Mouse (Mus musculus) C2C12 (cell line): Measurements from ENCODE around the gene Pilrb2. TPM values are rescaled to one million over a fixed set of nuclear protein-coding genes. Genes with fewer than 3 reads are reported as not detected.
"Not testable (repeated sequence)": the region's sequence is repeated elsewhere in the genome, so short reads cannot be mapped to it uniquely, and the experiment has no call there.

Source experiments
- H3K27me3 ChIP-seq: one replicate; pipeline ENCODE4 v1.6.1; 2011; ENCODE audit not compliant: control insufficient read depth, insufficient read depth, insufficient read length
- H3K36me3 ChIP-seq: one replicate; pipeline ENCODE4 v1.6.1; 2011; ENCODE audit not compliant: control insufficient read depth, insufficient read depth
- H3K4me3 ChIP-seq: one replicate; pipeline ENCODE4 v1.5.1; 2011; ENCODE audit warnings: mild to moderate bottlenecking, control low read depth; ENCODE audit not compliant: poor library complexity, insufficient read depth, severe bottlenecking
- H3K79me2 ChIP-seq: one replicate; pipeline ENCODE4 v1.6.1; 2011; ENCODE audit not compliant: control insufficient read depth, insufficient read depth
- H3K79me3 ChIP-seq: one replicate; pipeline ENCODE4 v1.6.1; 2011; ENCODE audit warnings: low read depth, control low read depth
- H3ac ChIP-seq: one replicate; pipeline ENCODE3; 2011; ENCODE audit warnings: low read depth; ENCODE audit not compliant: control insufficient read depth, insufficient read length
- CEBPB ChIP-seq: IDR thresholded peaks from one replicate; pipeline ENCODE4 v1.6.1; 2011; ENCODE audit warnings: low read depth, mild to moderate bottlenecking, control low read depth, moderate library complexity
- CTCF ChIP-seq: IDR thresholded peaks from one replicate; pipeline ENCODE4 v1.5.1; 2011; ENCODE audit not compliant: control insufficient read depth, insufficient read depth, insufficient read length
- FOSL1 ChIP-seq: IDR thresholded peaks from one replicate; pipeline ENCODE4 v1.8.0; 2011; ENCODE audit warnings: mild to moderate bottlenecking, low read length; ENCODE audit not compliant: poor library complexity, insufficient read depth, severe bottlenecking
- MAX ChIP-seq: IDR thresholded peaks from one replicate; pipeline ENCODE4 v1.6.1; 2011; ENCODE audit warnings: mild to moderate bottlenecking, control low read depth
- MYOD1 ChIP-seq: IDR thresholded peaks from one replicate; pipeline ENCODE4 v1.6.1; 2011; ENCODE audit warnings: low read depth; ENCODE audit not compliant: control insufficient read depth, insufficient read length
- MYOG ChIP-seq: IDR thresholded peaks from one replicate; pipeline ENCODE4 v1.6.1; 2011; ENCODE audit not compliant: control insufficient read depth, insufficient read length; ENCODE audit errors: extremely low read depth
- USF1 ChIP-seq: IDR thresholded peaks from one replicate; pipeline ENCODE4 v1.6.1; 2011; ENCODE audit warnings: low read depth, mild to moderate bottlenecking, control low read depth, moderate library complexity
- polyA plus RNA-seq: library from polyadenylated mRNA; unstranded; fragments of >200 nt; fragmentation: generic; extraction: Trizol; gene quantifications from one replicate; pipeline ENCODE4 v1.2.1, GENCODE M21; 2012; ENCODE audit warnings: missing spikeins

The Pilrb2 gene
- polyA plus RNA-seq, 1 experiment: not detected

DNA sequence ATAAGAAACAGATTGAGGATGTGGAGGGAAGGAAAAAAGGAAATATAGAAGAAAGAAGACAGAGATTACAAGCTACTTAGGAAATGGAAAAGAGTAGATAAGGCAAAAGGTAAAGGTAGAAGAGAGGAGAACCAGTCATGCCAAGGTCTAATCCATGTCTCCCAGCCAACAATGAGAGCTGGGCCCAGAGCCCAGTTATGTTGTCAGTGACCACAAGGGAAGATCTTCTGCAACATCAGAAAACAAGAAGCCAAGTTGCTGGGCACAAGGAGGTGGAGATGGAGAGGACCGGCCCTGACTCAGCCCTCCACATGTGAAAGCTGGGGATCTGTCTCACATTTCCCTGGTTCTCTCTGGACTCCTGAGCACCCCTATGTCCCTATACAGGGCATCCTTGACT, 16.1 kb upstream of the Pilrb2 start:
- no peaks in the 10 kb centered on the region for H3K36me3 ChIP-seq
- H3K27me3 ChIP-seq: no peaks in the 10 kb centered on the region
- no peak overlapping the region for H3K4me3 ChIP-seq
- no peak overlapping the region for H3ac ChIP-seq
- no peaks in the 10 kb centered on the region for H3K79me3 ChIP-seq
- TF ChIP-seq MYOD1 (no peak), CTCF (no peak), MAX (no peak), USF1 (no peak), MYOG (no peak), CEBPB (no peak), FOSL1 (no peak)
- no peaks in the 10 kb centered on the region for H3K79me2 ChIP-seq

DNA sequence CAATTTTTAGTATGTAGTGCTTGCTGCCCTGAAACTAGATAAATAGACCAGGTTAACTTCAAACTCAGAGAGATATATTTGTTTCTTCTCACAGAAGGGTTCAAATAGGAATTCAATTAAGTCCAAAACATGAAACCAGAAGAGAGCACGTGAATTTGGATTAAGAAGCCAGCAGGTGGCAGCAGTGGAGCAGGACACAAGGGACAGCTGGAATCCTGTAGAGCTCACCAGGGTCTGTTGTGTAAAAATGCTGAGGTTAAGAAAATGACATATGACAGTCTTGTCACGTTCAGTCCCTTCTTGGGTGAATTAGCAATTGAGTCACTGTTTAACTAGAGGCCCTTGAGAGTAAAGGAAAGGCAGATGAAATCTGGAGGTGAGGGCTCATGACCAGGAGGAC, 14.3 kb upstream of the Pilrb2 start:
- H3K27me3 ChIP-seq: no peaks in the 10 kb centered on the region
- H3K4me3 ChIP-seq: no peak overlapping the region
- H3K36me3 ChIP-seq: no peaks in the 10 kb centered on the region
- H3ac ChIP-seq: no peak overlapping the region
- TF ChIP-seq USF1 (no peak), MAX (peak; percentile 66)
- H3K79me3 ChIP-seq: no peaks in the 10 kb centered on the region
- H3K79me2 ChIP-seq: no peaks in the 10 kb centered on the region

DNA sequence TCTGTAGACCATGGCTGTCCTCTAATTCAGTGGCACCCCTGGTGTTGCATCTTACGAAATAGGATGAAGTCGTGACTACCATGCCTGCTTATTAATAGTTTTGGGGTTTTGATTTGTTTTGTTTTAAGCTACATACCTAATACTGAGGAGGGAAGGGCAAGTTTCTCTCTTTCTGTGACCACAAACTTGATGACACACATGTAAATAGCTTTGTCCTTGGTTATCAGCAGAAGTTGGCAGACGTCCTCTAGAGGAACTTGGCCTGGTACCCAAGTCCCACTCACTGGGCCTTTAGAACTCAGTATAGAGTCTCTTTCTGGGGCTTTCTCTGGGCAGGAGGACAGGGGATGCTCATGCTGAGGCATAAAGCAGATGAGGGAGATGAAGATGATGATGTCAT, 11.7 kb upstream of the Pilrb2 start:
- H3ac ChIP-seq: no peak overlapping the region
- TF ChIP-seq MYOD1: no peak
- no peak for TF ChIP-seq MYOG
- TF ChIP-seq FOSL1: no peak
- no peak for TF ChIP-seq CEBPB
- no peak for TF ChIP-seq MAX
- TF ChIP-seq USF1: no peak
- TF ChIP-seq CTCF: no peak
- H3K79me3 ChIP-seq: no peaks in the 10 kb centered on the region
- H3K4me3 ChIP-seq: no peak overlapping the region
- H3K36me3 ChIP-seq: no peaks in the 10 kb centered on the region
- H3K79me2 ChIP-seq: no peaks in the 10 kb centered on the region
- no peaks in the 10 kb centered on the region for H3K27me3 ChIP-seq

DNA sequence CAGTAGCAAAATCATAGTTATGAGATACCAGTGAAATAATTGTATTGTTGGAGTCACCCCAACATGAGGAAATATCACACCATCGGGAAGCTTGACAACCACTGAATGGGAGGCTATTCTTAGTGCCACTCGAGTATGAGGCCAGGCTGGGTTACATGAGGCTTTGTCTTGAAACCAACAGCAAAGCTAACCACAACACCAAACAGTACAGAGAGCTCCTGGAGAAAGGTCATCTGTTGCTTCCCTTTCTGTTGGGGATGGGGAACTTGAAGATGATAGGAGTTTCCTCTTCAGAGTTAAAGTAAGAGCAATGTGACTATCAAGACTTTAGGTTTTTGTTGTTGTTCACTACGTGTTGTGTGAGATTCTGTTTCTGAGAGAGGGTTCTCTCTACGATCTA, 11.3 kb upstream of the Pilrb2 start:
- no peaks in the 10 kb centered on the region for H3K79me3 ChIP-seq
- no peaks in the 10 kb centered on the region for H3K36me3 ChIP-seq
- H3K4me3 ChIP-seq: no peak overlapping the region
- TF ChIP-seq CTCF: no peak
- TF ChIP-seq MYOD1: no peak
- TF ChIP-seq USF1: no peak
- no peak for TF ChIP-seq MYOG
- no peak for TF ChIP-seq CEBPB
- TF ChIP-seq FOSL1: no peak
- no peak for TF ChIP-seq MAX
- H3ac ChIP-seq: no peak overlapping the region
- no peaks in the 10 kb centered on the region for H3K27me3 ChIP-seq
- no peaks in the 10 kb centered on the region for H3K79me2 ChIP-seq

DNA sequence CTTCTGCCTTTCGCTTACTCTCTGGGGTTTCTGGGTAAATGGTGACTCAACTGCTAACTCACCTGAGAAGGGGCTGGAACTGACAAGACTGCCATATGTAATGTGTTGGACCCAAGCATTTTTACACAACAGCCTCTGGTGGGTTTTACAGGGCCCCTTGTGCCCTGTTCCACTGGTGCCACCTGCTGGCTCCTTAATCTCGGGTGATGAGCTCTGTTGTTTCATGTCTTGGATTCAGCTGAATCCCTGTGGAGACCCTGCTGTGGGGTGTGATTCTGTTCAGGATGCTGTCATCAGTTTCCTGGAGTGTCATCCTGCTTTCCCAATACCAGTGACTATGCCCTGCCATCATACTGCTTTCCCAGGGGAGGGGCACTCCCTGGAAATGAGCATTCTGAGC, 6.2 kb upstream of the Pilrb2 start:
- H3K79me3 ChIP-seq: no peaks in the 10 kb centered on the region
- H3K27me3 ChIP-seq: no peaks in the 10 kb centered on the region
- H3K36me3 ChIP-seq: no peaks in the 10 kb centered on the region
- no peak overlapping the region for H3ac ChIP-seq
- no peaks in the 10 kb centered on the region for H3K79me2 ChIP-seq
- TF ChIP-seq FOSL1: no peak
- no peak for TF ChIP-seq USF1
- no peak for TF ChIP-seq CEBPB
- TF ChIP-seq MYOG: no peak
- TF ChIP-seq CTCF: no peak
- no peak for TF ChIP-seq MAX
- H3K4me3 ChIP-seq: no peak overlapping the region

DNA sequence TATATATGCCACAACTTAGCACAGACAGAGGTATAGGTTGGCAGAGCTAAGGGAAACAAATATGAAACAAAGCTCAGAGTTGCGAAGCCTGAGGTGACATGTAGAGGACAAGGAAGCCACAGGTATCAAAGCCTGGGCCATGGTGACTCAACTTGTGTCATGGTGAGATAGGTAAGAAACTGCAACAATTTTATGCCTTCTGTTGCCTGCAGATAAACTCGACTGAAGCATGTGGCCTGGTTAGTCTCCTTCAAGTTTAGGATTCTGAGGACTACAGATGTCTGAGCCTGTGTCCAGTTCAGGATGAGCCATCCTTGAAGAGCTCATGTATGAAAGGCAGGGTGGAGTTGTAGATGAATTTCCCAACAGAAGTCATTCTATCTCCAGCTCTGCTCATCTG, 3.4 kb upstream of the Pilrb2 start:
- Histone ChIP-seq H3K36me3 (no peaks in the 10 kb centered on the region), H3K79me3 (no peaks in the 10 kb centered on the region), H3K4me3 (no peak overlapping the region), H3K79me2 (no peaks in the 10 kb centered on the region), H3K27me3 (no peaks in the 10 kb centered on the region), H3ac (no peak overlapping the region)
- TF ChIP-seq USF1 (no peak), MAX (no peak), MYOG (no peak), CEBPB (no peak), CTCF (no peak), MYOD1 (no peak), FOSL1 (no peak)

DNA sequence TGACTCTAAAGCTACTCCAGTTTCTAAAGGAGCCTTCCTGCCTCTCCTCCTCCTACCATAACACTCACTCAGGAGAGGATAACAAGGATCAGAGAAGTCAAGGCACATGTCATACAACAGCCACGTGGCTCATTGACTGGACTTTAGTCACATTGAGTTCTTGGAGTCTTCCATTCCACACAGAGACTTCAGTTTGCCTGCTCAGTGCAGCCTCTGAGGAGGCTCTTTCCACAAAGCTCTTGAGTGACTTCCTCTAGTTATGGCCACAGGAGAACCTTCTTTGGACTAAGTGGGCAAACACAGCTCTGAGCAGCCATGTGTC, 727 bp upstream of the Pilrb2 start:
- not testable (repeated sequence) for H3K79me2 ChIP-seq, H3K79me3 ChIP-seq, H3K27me3 ChIP-seq, H3ac ChIP-seq, H3K4me3 ChIP-seq, H3K36me3 ChIP-seq

DNA sequence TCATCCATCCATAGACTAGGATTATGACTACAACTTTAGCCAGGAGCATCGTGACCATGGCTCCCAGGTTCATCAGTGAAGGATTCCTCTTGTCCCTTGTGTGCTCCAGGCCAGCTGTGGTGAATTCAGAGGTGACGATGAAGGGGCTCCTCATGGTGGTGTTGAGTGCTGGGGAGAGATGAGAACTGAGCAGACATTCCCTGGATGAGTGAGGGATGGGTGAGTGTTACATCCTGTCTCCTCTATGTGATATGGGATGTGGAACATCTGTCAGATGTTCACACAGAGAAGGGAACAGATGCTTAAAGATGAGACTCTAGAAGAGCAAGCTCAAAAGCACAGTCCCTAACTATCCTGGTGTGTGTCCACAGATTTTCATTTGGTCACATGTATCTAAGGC, 3.0 kb downstream of the Pilrb2 start:
- not testable (repeated sequence) for H3K4me3 ChIP-seq, H3ac ChIP-seq, H3K79me2 ChIP-seq, H3K36me3 ChIP-seq, H3K79me3 ChIP-seq, H3K27me3 ChIP-seq

DNA sequence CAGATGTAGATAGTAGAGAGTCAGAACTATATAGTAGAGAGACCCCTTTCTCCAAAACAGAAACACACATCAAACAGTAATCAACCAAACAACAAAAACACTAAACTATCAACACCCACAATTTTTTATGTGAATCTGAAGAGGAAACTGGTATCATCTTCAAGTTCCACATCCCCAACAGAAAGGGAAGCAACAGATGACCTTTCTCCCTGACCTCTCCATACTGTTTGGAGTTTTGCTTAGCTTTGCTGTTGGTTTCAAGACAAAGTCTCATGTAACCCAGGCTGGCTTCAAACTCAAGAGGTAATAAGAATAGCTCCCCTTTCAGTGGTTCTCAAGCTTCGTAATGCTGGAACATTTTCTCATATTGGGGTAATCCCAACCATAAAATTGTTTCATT, 7.6 kb downstream of the Pilrb2 start:
- H3K79me2 ChIP-seq, H3K79me3 ChIP-seq, H3K36me3 ChIP-seq, H3K4me3 ChIP-seq, H3K27me3 ChIP-seq, H3ac ChIP-seq: not testable (repeated sequence)
